Mouse (Mus musculus): ENCODE measurements around the gene Hapln3. TPM values are rescaled to one million over a fixed set of nuclear protein-coding genes. Genes with fewer than 3 reads are reported as not detected.

Hapln3 gene
- total and polyA plus RNA-seq, 3 experiments: not detected

DNA sequence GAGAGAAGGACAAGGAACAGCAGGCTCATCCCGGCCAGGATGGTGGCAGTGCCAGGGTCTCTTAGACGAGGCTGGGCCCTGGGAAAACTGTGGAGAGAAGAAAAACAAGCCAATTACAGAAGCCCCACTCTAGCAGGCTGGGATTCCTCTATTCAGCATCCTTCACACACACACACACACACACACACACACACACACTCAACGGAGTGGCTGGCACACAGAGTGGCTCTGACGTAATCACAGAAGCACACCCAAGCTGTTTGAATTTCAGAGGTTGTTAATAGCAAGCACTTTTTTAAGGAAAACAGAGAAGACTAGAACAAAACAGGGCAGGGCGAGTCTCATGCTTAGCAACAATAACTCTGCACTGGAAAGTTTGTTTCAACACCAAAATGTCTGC, 7.4 kb downstream of the Hapln3 start:
- H3K36me3 ChIP-seq (ENCODE audit: control insufficient read depth in 1 of 2, insufficient read depth in 2 of 2, low read length in 2 of 2): no peaks in the 10 kb centered on the region
- H3K4me1 ChIP-seq (ENCODE audit: control insufficient read depth in 1 of 2, insufficient read depth in 2 of 2, low read length in 2 of 2): peaks cover 0 to under 1% of the 10 kb centered on the region in 2 experiments; a peak in 1 of 4 replicates
- no peaks in the 10 kb centered on the region for H3K79me2 ChIP-seq (ENCODE audit: control insufficient read depth, insufficient read depth, low read length, poor library complexity)
- no peak overlapping the region for H3K9ac ChIP-seq (ENCODE audit: control insufficient read depth, low read depth, low read length, poor library complexity, severe bottlenecking)
- H3K4me3 ChIP-seq (ENCODE audit: control insufficient read depth in 1 of 2, insufficient read depth in 1 of 2, low read depth in 2 of 2, low read length in 2 of 2): no peak overlapping the region
- DNase-seq (ENCODE audit: low read depth, low spot score): no peak
- H3K9me3 ChIP-seq (replicated peaks; ENCODE audit: insufficient read depth, low read length): no peaks in the 10 kb centered on the region
- H3K27me3 ChIP-seq (ENCODE audit: control insufficient read depth in 1 of 2, insufficient read depth in 2 of 2, low read length in 2 of 2): no peaks in the 10 kb centered on the region
- H3K27ac ChIP-seq (ENCODE audit: control insufficient read depth, low read depth, low read length): no peak overlapping the region
- no peak for TF ChIP-seq ETS1 (IDR thresholded peaks at IDR 0.05; ENCODE audit: low read depth, low read length)
- TF ChIP-seq GABPA (IDR thresholded peaks at IDR 0.05; ENCODE audit: low read depth, low read length): no peak
- TF ChIP-seq GATA1 (IDR thresholded peaks at IDR 0.05; ENCODE audit: low read depth, low read length): no peak
- TF ChIP-seq NELFE (IDR thresholded peaks at IDR 0.05; ENCODE audit: low read depth, low read length): no peak
- no peak for TF ChIP-seq USF1 (IDR thresholded peaks at IDR 0.05; ENCODE audit: low read depth, low read length)

DNA sequence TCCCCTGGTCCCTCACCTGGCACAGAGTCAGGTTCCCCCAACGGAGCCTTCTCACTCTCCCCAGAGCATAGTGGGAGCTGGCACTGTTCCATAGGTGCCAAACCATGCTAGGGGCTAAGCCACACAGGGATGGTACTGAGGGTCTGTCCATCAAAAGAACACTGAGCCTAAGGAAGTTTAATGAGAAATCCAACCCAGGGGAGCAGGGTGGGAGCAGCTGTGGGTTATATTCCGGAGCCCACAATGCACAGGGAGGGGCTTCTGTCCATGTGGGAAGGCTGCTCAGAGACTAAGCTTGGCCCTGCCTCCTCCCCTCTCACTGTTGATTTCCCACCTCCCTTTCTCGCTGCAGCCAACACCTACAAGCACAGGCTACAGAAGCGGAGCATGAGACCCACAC, 17.0 kb downstream of the Hapln3 start:
- Histone ChIP-seq H3K4me3 (ENCODE audit: control insufficient read depth in 1 of 2, insufficient read depth in 1 of 2, low read depth in 2 of 2, low read length in 2 of 2) (no peak overlapping the region), H3K9ac (ENCODE audit: control insufficient read depth, low read depth, low read length, poor library complexity, severe bottlenecking) (no peak overlapping the region), H3K27ac (ENCODE audit: control insufficient read depth, low read depth, low read length) (no peak overlapping the region), H3K4me1 (ENCODE audit: control insufficient read depth in 1 of 2, insufficient read depth in 2 of 2, low read length in 2 of 2) (no peaks in the 10 kb centered on the region), H3K27me3 (ENCODE audit: control insufficient read depth in 1 of 2, insufficient read depth in 2 of 2, low read length in 2 of 2) (peaks cover 0 to 3% of the 10 kb centered on the region in 2 experiments; a peak in 1 of 4 replicates), H3K79me2 (ENCODE audit: control insufficient read depth, insufficient read depth, low read length, poor library complexity) (no peaks in the 10 kb centered on the region), H3K9me3 (replicated peaks; ENCODE audit: insufficient read depth, low read length) (no peaks in the 10 kb centered on the region), H3K36me3 (ENCODE audit: control insufficient read depth in 1 of 2, insufficient read depth in 2 of 2, low read length in 2 of 2) (no peaks in the 10 kb centered on the region)
- TF ChIP-seq E2F4 (IDR thresholded peaks at IDR 0.05; ENCODE audit: borderline replicate concordance, low read depth, low read length) (no peak), POLR2A (IDR thresholded peaks at IDR 0.05; ENCODE audit: control insufficient read depth in 1 of 2, insufficient read depth in 1 of 2, low read depth in 1 of 2, low read length in 2 of 2, poor library complexity in 1 of 2) (no peak), RCOR1 (IDR thresholded peaks at IDR 0.05; ENCODE audit: low read depth, low read length) (no peak), ZMIZ1 (IDR thresholded peaks at IDR 0.05; ENCODE audit: low read depth, low read length) (no peak), MYB (IDR thresholded peaks at IDR 0.05; ENCODE audit: low read depth, low read length) (no peak), SIN3A (IDR thresholded peaks at IDR 0.05; ENCODE audit: low read length) (no peak), HCFC1 (IDR thresholded peaks at IDR 0.05; ENCODE audit: low read depth, low read length) (no peak), NELFE (IDR thresholded peaks at IDR 0.05; ENCODE audit: low read depth, low read length) (no peak), POLR2AphosphoS2 (IDR thresholded peaks at IDR 0.05; ENCODE audit: low read length) (no peak), RAD21 (IDR thresholded peaks at IDR 0.05; ENCODE audit: low read depth, low read length) (no peak), JUND (IDR thresholded peaks at IDR 0.05; ENCODE audit: low read depth, low read length) (no peak), MYC (IDR thresholded peaks at IDR 0.05; ENCODE audit: low read depth, low read length) (no peak), MXI1 (IDR thresholded peaks at IDR 0.05; ENCODE audit: low read depth, low read length) (no peak), USF1 (IDR thresholded peaks at IDR 0.05; ENCODE audit: low read depth, low read length) (no peak), NRF1 (IDR thresholded peaks at IDR 0.05; ENCODE audit: insufficient read depth, low read depth, low read length, poor library complexity, severe bottlenecking) (no peak), ETS1 (IDR thresholded peaks at IDR 0.05; ENCODE audit: low read depth, low read length) (no peak), USF2 (IDR thresholded peaks at IDR 0.05; ENCODE audit: borderline replicate concordance in 1 of 2, insufficient read depth in 1 of 2, low read depth in 1 of 2, low read length in 2 of 2) (no peak), ELF1 (IDR thresholded peaks at IDR 0.05; ENCODE audit: low read depth, low read length) (no peak)
- DNase-seq (ENCODE audit: low read depth, low spot score): no peak
